Mouse (Mus musculus): Measurements from ENCODE around the gene Pdcl. TPM values are rescaled to one million over a fixed set of nuclear protein-coding genes. Genes with fewer than 3 reads are reported as not detected.

The Pdcl gene
- polyA plus RNA-seq, 1 experiment from 2014 or later: 51.3 TPM

Other genes with a start within 250 kb of the Pdcl start
- not detected in 2 replicates for gene Olfr362, start 241.4 kb downstream of the Pdcl start, polyA plus RNA-seq (2016; fragmentation: Nextera tagmentation; extraction: Ambion mirVana)
- gene Olfr364-ps1, start 220.0 kb downstream of the Pdcl start, polyA plus RNA-seq (2016; fragmentation: Nextera tagmentation; extraction: Ambion mirVana): not detected in 2 replicates
- not detected in 2 replicates for gene Olfr365, start 171.1 kb downstream of the Pdcl start, polyA plus RNA-seq (2016; fragmentation: Nextera tagmentation; extraction: Ambion mirVana)
- not detected in 2 replicates for gene Olfr366, start 147.8 kb downstream of the Pdcl start, polyA plus RNA-seq (2016; fragmentation: Nextera tagmentation; extraction: Ambion mirVana)
- not detected in 2 replicates for gene Olfr368, start 32.8 kb downstream of the Pdcl start, polyA plus RNA-seq (2016; fragmentation: Nextera tagmentation; extraction: Ambion mirVana)
- gene Rc3h2, start 63.6 kb upstream of the Pdcl start, polyA plus RNA-seq (2016; fragmentation: Nextera tagmentation; extraction: Ambion mirVana): 18.9 and 20.1 TPM in 2 replicates
- gene Zbtb26, start 83.8 kb upstream of the Pdcl start, polyA plus RNA-seq (2016; fragmentation: Nextera tagmentation; extraction: Ambion mirVana): 10.3 and 12.1 TPM in 2 replicates
- gene Zbtb6, start 83.8 kb upstream of the Pdcl start, polyA plus RNA-seq (2016; fragmentation: Nextera tagmentation; extraction: Ambion mirVana): 5.5 and 6.2 TPM in 2 replicates
- 45.4 and 47.8 TPM in 2 replicates for gene Rabgap1, start 83.9 kb upstream of the Pdcl start, polyA plus RNA-seq (2016; fragmentation: Nextera tagmentation; extraction: Ambion mirVana)
- gene Gpr21, start 157.0 kb upstream of the Pdcl start, polyA plus RNA-seq (2016; fragmentation: Nextera tagmentation; extraction: Ambion mirVana): 1.2 and 1.3 TPM in 2 replicates

Measured in embryonic facial prominence, embryonic 10.5 days (tissue).